Mouse (Mus musculus) ES-E14 (cell line): ENCODE measurements around the gene Srsf3. TPM values are rescaled to one million over a fixed set of nuclear protein-coding genes. Genes with fewer than 3 reads are reported as not detected.

Experiments used
- DNase-seq: peaks from one replicate; pipeline ENCODE4 v3.0.0-alpha.2; 2013; ENCODE audit warnings: low read depth, low spot score
- H3K27ac ChIP-seq: 2 replicates; pipeline ENCODE4 v1.5.1; 2012; ENCODE audit warnings: low read depth, mild to moderate bottlenecking, low read length, moderate library complexity, mixed read lengths; ENCODE audit not compliant: poor library complexity, insufficient read depth, severe bottlenecking
- H3K36me3 ChIP-seq: 2 replicates; pipeline ENCODE4 v1.6.1; 2012; ENCODE audit warnings: mild to moderate bottlenecking, low read length, moderate library complexity, mixed read lengths; ENCODE audit not compliant: control insufficient read depth, poor library complexity, insufficient read depth, severe bottlenecking
- H3K4me1 ChIP-seq, 2 experiments: fragments of 150-350 bp in 1 of 2; sonication (generic) in 1 of 2; 2 replicates each; pipeline ENCODE4 v1.6.1; 2012; ENCODE audit warnings: low read length in 2 of 2, mild to moderate bottlenecking in 1 of 2, mixed read lengths in 1 of 2; ENCODE audit not compliant: control insufficient read depth in 2 of 2, insufficient read depth in 2 of 2, poor library complexity in 1 of 2
- H3K4me3 ChIP-seq, 2 experiments: fragments of 150-350 bp in 1 of 2; sonication (generic) in 1 of 2; 2 replicates each; pipeline ENCODE4 v1.5.1; 2012; ENCODE audit warnings: low read length in 2 of 2, low read depth in 1 of 2, mild to moderate bottlenecking in 1 of 2, mixed read lengths in 1 of 2; ENCODE audit not compliant: insufficient read depth in 1 of 2, poor library complexity in 1 of 2, severe bottlenecking in 1 of 2
- H3K9ac ChIP-seq: 2 replicates; pipeline ENCODE4 v1.6.1; 2012; ENCODE audit warnings: low read depth, mild to moderate bottlenecking, low read length, mixed read lengths; ENCODE audit not compliant: poor library complexity, insufficient read depth, severe bottlenecking
- H3K9me3 ChIP-seq: fragments of 150-350 bp; sonication (generic); 2 replicates; pipeline ENCODE4 v1.6.1; 2012; ENCODE audit warnings: low read depth, mild to moderate bottlenecking, low read length; ENCODE audit not compliant: control insufficient read depth, insufficient read depth
- CHD2 ChIP-seq: IDR thresholded peaks from 2 replicates; pipeline ENCODE4 v1.6.1; 2014; ENCODE audit warnings: mild to moderate bottlenecking, low read depth, low read length, inconsistent platforms
- HCFC1 ChIP-seq: IDR thresholded peaks from 2 replicates; pipeline ENCODE4 v1.6.1; 2012; ENCODE audit warnings: low read length, inconsistent platforms, borderline replicate concordance; ENCODE audit not compliant: insufficient read depth
- MAFK ChIP-seq: IDR thresholded peaks from 2 replicates; pipeline ENCODE4 v1.6.1; 2014; ENCODE audit warnings: mild to moderate bottlenecking, low read depth, low read length, inconsistent platforms; ENCODE audit not compliant: insufficient read depth
- ZC3H11A ChIP-seq: IDR thresholded peaks from 2 replicates; pipeline ENCODE4 v1.6.1; 2012; ENCODE audit warnings: low read depth, mild to moderate bottlenecking, inconsistent platforms, low read length, borderline replicate concordance
- ZNF384 ChIP-seq: IDR thresholded peaks from 2 replicates; pipeline ENCODE4 v1.6.1; 2012; ENCODE audit warnings: low read depth, low read length, inconsistent platforms
- in situ Hi-C, 2 experiments: fragments of 600-800 bp; cut with MboI; formaldehyde crosslinking; loops; one replicate each; pipeline ENCODE4 v1.15.1; 2025; ENCODE audit warnings: low sequenced_read_pairs in 2 of 2, inconsistent platforms in 1 of 2; ENCODE audit not compliant: unreplicated experiment in 2 of 2
- total RNA-seq: library from RNA; depleted of rRNA; stranded (reverse); fragments of 300-350 nt; gene quantifications from 2 replicates; pipeline ENCODE4 v1.2.3, GENCODE M21; 2012; rRNA removed

Gene Srsf3
- total RNA-seq = 317 and 391 TPM in 2 replicates

DNA sequence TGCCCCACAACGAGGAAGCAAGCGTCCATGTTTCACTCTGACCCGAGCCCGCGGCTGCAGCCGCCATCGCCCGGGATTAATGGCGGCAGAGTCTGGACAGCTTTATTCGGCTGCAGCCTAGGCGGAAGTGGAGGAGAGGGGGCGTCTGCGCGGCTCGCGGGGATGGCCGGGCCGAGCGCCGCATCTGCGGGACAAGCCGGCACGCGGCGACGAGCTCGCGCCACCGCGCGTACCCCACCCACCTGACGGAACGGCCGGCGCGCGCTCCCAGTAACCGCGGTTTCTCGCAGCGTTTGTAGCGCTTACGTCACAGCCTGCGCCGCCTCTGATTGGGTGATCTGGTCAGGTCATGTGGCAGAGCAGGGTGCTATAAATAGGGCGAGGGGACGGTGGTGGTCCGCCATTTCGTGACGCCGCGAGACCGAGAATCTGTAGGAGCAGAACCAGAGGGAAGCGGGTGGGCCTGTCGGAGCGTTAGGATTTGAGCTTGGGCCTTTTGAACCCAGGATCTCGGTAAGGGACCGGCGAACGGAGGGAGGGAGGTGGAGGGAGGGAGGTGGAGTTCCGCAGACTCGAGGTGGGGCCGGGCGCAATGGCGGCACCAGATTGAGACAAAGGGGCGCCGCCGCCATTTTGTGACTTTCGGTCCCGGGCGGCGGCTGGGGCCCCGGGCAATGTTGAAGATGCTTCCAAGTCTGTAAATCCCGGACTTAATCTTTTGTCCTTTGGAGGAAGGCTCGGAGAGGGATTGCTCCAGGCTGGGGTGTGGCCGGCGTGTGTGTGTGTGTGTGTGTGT is at the start of gene Srsf3:
TSS of gene Srsf3 (plus strand) at position 355 of the 796 bp plus-strand sequence.
- H3K36me3 ChIP-seq = peaks cover 21% of the 10 kb centered on the region
- H3K4me3 ChIP-seq = peak within 1 kb of the TSS; percentile 96 to 98
- DNase-seq = peak; percentile 98
- no peaks in the 10 kb centered on the region for H3K9me3 ChIP-seq
- peak within 1 kb of the TSS; percentile 99 for H3K27ac ChIP-seq
- in situ Hi-C loops = no loop called here
- peak within 1 kb of the TSS; percentile 99 for H3K9ac ChIP-seq
- H3K4me1 ChIP-seq = peaks cover 3 to 4% of the 10 kb centered on the region in 2 experiments; a peak in 1 of 4 replicates
- TF ChIP-seq MAFK = no peak
- TF ChIP-seq HCFC1 = peak; percentile 76
- TF ChIP-seq ZNF384 = no peak
- TF ChIP-seq ZC3H11A = no peak
- peak; percentile 78 for TF ChIP-seq CHD2

DNA sequence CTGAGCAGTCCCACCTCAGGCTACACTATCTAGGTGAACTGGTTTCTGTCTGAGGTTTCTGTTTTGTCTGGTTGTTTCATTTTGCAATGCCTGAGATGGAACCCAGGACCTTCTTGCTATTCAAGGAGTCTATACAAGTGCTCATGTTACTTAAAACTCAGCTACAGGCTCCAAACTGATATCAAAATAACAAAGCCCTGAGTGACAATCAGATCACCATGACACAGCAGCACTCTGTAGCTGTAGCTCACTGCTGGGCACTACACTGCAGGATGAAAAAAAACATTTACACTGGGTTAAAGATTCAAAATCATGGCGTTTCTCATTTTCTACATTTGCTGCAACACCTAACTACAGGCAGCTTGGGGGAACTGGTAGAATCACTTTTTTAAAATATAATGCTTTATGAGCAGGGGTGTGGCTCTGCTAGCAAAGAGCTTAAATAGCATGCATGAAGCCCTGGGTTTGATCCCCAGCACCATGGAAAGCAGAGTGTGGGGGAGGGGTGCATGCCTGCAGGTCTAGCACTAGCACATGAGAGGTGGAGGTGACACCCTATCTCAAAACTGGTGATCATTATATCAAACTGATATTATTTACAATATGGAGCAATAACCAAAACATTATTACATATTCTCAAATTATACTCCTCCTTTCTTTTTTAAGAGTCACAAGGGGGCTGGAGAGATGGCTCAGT is 47.6 kb upstream of the Srsf3 start:
- in situ Hi-C loops = no loop called here
- peaks cover 24% of the 10 kb centered on the region for H3K36me3 ChIP-seq
- no peak for TF ChIP-seq ZNF384
- TF ChIP-seq MAFK = peak; percentile 59
- TF ChIP-seq HCFC1 = no peak
- TF ChIP-seq ZC3H11A = no peak
- no peak for TF ChIP-seq CHD2

DNA sequence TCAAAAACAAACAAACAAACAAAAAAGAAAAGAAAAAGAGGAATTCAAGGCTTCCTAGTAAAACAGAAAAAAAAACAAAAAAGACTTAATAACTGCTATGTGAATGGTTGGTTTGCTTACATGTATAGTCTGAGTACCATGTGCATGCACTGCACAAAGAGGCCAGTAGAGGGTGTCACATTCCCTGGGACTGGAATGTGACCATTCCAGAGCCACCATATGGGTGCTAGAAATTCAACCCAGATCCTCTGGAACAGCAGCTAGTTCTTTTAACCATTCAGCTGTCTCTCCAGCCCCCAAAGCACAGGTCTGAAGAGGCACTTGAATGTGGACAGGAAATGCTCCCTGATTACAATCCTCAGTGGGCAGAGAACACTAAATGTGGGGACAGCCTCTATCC is 45.6 kb upstream of the Srsf3 start:
- in situ Hi-C loops = no loop called here
- TF ChIP-seq ZNF384 (no peak), HCFC1 (peak; percentile 38; the same call in 1 of the 2 replicates)
- H3K9me3 ChIP-seq = no peaks in the 10 kb centered on the region
- peaks cover 10 to 14% of the 10 kb centered on the region in 2 experiments; a peak in 3 of 4 replicates for H3K4me1 ChIP-seq
- no peak overlapping the region for H3K9ac ChIP-seq
- DNase-seq = peak; percentile 81
- H3K36me3 ChIP-seq = peaks cover 33% of the 10 kb centered on the region
- no peak overlapping the region for H3K4me3 ChIP-seq
- 0 out of 2 replicates have a peak overlapping the region, but pooled peaks have one; percentile 0 for H3K27ac ChIP-seq

More for the DNA sequence above, 47.6 kb upstream of the Srsf3 start:
- DNase-seq = no peak
- H3K27ac ChIP-seq = no peak overlapping the region
- peaks cover 11 to 19% of the 10 kb centered on the region in 2 experiments; a peak in 3 of 4 replicates for H3K4me1 ChIP-seq
- no peaks in the 10 kb centered on the region for H3K9me3 ChIP-seq
- H3K4me3 ChIP-seq = no peak overlapping the region
- no peak overlapping the region for H3K9ac ChIP-seq

DNA sequence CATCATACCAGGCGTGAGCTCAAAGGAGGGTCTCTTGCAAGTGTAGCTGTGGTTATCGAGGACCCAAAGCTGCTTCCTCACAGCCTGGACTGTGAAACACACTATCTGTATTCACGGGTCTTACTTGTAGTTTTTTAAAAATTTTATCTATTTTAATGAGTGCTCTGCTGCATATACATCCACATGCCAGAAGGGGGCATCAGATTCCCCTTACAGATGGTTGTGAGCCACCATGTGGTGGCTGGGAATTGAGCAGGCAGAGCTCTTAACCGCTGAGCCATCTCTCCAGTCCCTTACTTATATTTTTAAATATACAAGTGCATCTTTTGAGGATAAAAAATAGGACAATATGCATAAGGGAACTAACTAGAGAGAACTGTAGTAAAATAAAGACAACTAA is 44.7 kb upstream of the Srsf3 start:
- Histone ChIP-seq H3K4me1 (peaks cover 9 to 10% of the 10 kb centered on the region in 2 experiments; a peak in 3 of 4 replicates), H3K9me3 (no peaks in the 10 kb centered on the region), H3K27ac (no peak overlapping the region; the same call in 1 of the 2 replicates), H3K36me3 (peaks cover 32% of the 10 kb centered on the region), H3K4me3 (no peak overlapping the region), H3K9ac (peak overlapping the region; percentile 28; the same call in 1 of the 2 replicates)
- no peak for DNase-seq
- TF ChIP-seq MAFK (no peak), ZNF384 (peak; percentile 66; the same call in 1 of the 2 replicates), ZC3H11A (0 out of 2 replicates have a peak, but pooled peaks have one; percentile 38)
- in situ Hi-C loops = no loop called here
